Mouse (Mus musculus) adrenal gland, postnatal 10 days (tissue): ENCODE measurements at regions not wholly inside any gene's neighbourhood (a gene's known extent, or its start where the extent isn't known, plus 50 kb on each side); places are given as distances from the start of the nearest gene placed in this dataset.

Experiments
- DNase-seq: peaks from one replicate; pipeline ENCODE4 v3.0.0; 2021; ENCODE audit warnings: mixed read lengths

GRCm38 (mm10) chr6:24037919-24038318 lies 68.1 kb upstream of the Tas2r118 start:
- peak; percentile 10 for DNase-seq

GRCm38 (mm10) chr6:24026352-24026751 lies 56.5 kb upstream of the Tas2r118 start:
- no peak for DNase-seq

- no peak for DNase-seq
Observed at GRCm38 (mm10) chr6:24025721-24026120, 55.9 kb upstream of the Tas2r118 start.
